Mouse (Mus musculus): ENCODE results near the gene Gm4792. TPM values are rescaled to one million over a fixed set of nuclear protein-coding genes. Genes with fewer than 3 reads are reported as not detected.

Gm4792 gene
- polyA plus RNA-seq, 1 experiment from 2014 or later: 0.23 TPM

- ATAC-seq (no peak), DNase-seq (ENCODE audit: low spot score) (no peak)
- no peaks in the 10 kb centered on the region for H3K27me3 ChIP-seq (replicated peaks; ENCODE audit: control insufficient read depth, insufficient read depth, low read length)
- H3K27ac ChIP-seq (ENCODE audit: low read depth, low read length): no peak overlapping the region
- no peaks in the 10 kb centered on the region for H3K36me3 ChIP-seq (ENCODE audit: control insufficient read depth, insufficient read depth, low read length)
- no peak overlapping the region for H3K9ac ChIP-seq (ENCODE audit: low read length)
- H3K4me2 ChIP-seq (ENCODE audit: low read length): no peak overlapping the region
- no peaks in the 10 kb centered on the region for H3K9me3 ChIP-seq (replicated peaks; ENCODE audit: control insufficient read depth, low read length)
- WGBS: 91% methylated on average over 6 of the region's 6 CpGs
- H3K4me3 ChIP-seq (ENCODE audit: low read depth, low read length): no peak overlapping the region
- no peaks in the 10 kb centered on the region for H3K4me1 ChIP-seq (ENCODE audit: control insufficient read depth, insufficient read depth, low read length)
These were observed 37.6 kb upstream of the Gm4792 start for GRCm38 (mm10) chr10:94336071-94336470.

GRCm38 (mm10) chr10:94335047-94335446 is 36.5 kb upstream of the Gm4792 start:
- Histone ChIP-seq H3K4me1 (ENCODE audit: control insufficient read depth, insufficient read depth, low read length) (no peaks in the 10 kb centered on the region; the same call in 1 of the 2 replicates), H3K4me2 (ENCODE audit: low read length) (no peak overlapping the region), H3K9me3 (replicated peaks; ENCODE audit: control insufficient read depth, low read length) (no peaks in the 10 kb centered on the region), H3K4me3 (ENCODE audit: low read depth, low read length) (no peak overlapping the region), H3K27ac (ENCODE audit: low read depth, low read length) (no peak overlapping the region), H3K9ac (ENCODE audit: low read length) (no peak overlapping the region), H3K36me3 (ENCODE audit: control insufficient read depth, insufficient read depth, low read length) (no peaks in the 10 kb centered on the region), H3K27me3 (replicated peaks; ENCODE audit: control insufficient read depth, insufficient read depth, low read length) (no peaks in the 10 kb centered on the region)
- ATAC-seq (no peak), DNase-seq (ENCODE audit: low spot score) (no peak)
- WGBS: 90% methylated on average over 10 of the region's 10 CpGs

GRCm38 (mm10) chr10:94333328-94333727 is 34.8 kb upstream of the Gm4792 start:
- H3K4me1 ChIP-seq (ENCODE audit: control insufficient read depth, insufficient read depth, low read length): peaks cover 4% of the 10 kb centered on the region; the same call in 1 of the 2 replicates
- WGBS: 90% methylated on average over 8 of the region's 8 CpGs
- no peaks in the 10 kb centered on the region for H3K27me3 ChIP-seq (replicated peaks; ENCODE audit: control insufficient read depth, insufficient read depth, low read length)
- DNase-seq (ENCODE audit: low spot score): no peak
- H3K4me3 ChIP-seq (ENCODE audit: low read depth, low read length): no peak overlapping the region
- H3K9me3 ChIP-seq (replicated peaks; ENCODE audit: control insufficient read depth, low read length): no peaks in the 10 kb centered on the region
- no peak overlapping the region for H3K27ac ChIP-seq (ENCODE audit: low read depth, low read length)
- H3K9ac ChIP-seq (ENCODE audit: low read length): no peak overlapping the region
- H3K4me2 ChIP-seq (ENCODE audit: low read length): no peak overlapping the region
- no peaks in the 10 kb centered on the region for H3K36me3 ChIP-seq (ENCODE audit: control insufficient read depth, insufficient read depth, low read length)
- no peak for ATAC-seq

DNA sequence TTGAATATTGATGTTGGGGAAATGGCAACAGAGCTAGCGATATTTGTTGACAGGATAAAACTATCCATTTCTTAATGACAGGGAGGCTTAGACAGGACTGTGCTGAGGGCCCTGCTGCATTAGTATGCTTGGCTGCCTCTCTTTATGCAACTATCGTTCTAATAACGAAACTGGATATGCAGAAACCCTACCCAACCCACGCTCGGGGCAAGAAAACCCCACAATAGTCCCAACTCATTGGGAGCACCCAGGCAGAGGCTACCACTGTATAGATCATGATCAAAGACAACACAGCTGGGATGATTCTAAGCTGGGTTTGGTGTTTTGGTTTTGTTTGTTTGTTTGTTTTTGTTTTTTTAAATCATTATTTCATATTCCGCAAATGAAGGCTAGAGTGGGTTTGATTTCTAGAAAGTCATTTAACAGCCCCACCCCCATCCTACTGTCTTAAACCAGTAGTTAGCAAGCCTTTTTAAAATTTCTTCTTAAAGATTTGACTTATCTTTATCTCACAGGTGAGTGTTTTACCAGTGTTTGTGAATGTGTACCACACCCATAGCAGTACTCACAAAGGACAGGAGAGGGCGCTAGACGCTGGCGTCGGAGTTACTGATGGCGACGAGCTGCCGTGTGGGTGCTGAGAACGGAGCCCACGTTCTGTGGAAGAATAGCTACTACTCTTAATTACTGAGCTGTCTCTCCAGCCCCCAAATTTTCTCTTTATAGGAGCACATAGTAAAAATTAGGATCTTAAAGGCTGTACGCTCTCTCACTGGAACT is 34.0 kb upstream of the Gm4792 start:
- DNase-seq (ENCODE audit: low spot score) (no peak), ATAC-seq (no peak)
- Histone ChIP-seq H3K27ac (ENCODE audit: low read depth, low read length) (no peak overlapping the region), H3K4me2 (ENCODE audit: low read length) (no peak overlapping the region), H3K36me3 (ENCODE audit: control insufficient read depth, insufficient read depth, low read length) (no peaks in the 10 kb centered on the region), H3K4me1 (ENCODE audit: control insufficient read depth, insufficient read depth, low read length) (peaks cover 4% of the 10 kb centered on the region; the same call in 1 of the 2 replicates), H3K4me3 (ENCODE audit: low read depth, low read length) (no peak overlapping the region), H3K9me3 (replicated peaks; ENCODE audit: control insufficient read depth, low read length) (no peaks in the 10 kb centered on the region), H3K27me3 (replicated peaks; ENCODE audit: control insufficient read depth, insufficient read depth, low read length) (no peaks in the 10 kb centered on the region), H3K9ac (ENCODE audit: low read length) (no peak overlapping the region)
- 75% methylated on average over 16 of the region's 16 CpGs for WGBS

GRCm38 (mm10) chr10:94329962-94330361 is 31.5 kb upstream of the Gm4792 start:
- Histone ChIP-seq H3K9ac (ENCODE audit: low read length) (no peak overlapping the region), H3K27ac (ENCODE audit: low read depth, low read length) (no peak overlapping the region), H3K27me3 (replicated peaks; ENCODE audit: control insufficient read depth, insufficient read depth, low read length) (no peaks in the 10 kb centered on the region), H3K4me1 (ENCODE audit: control insufficient read depth, insufficient read depth, low read length) (peaks cover 4% of the 10 kb centered on the region; the same call in 1 of the 2 replicates), H3K4me2 (ENCODE audit: low read length) (no peak overlapping the region), H3K4me3 (ENCODE audit: low read depth, low read length) (no peak overlapping the region), H3K36me3 (ENCODE audit: control insufficient read depth, insufficient read depth, low read length) (no peaks in the 10 kb centered on the region), H3K9me3 (replicated peaks; ENCODE audit: control insufficient read depth, low read length) (no peaks in the 10 kb centered on the region)
- DNase-seq (ENCODE audit: low spot score): peak; percentile 75
- peak; percentile 79 for ATAC-seq
- 25% methylated on average over 5 of the region's 5 CpGs for WGBS

- Histone ChIP-seq H3K4me1 (ENCODE audit: control insufficient read depth, insufficient read depth, low read length) (no peaks in the 10 kb centered on the region), H3K4me2 (ENCODE audit: low read length) (no peak overlapping the region), H3K36me3 (ENCODE audit: control insufficient read depth, insufficient read depth, low read length) (no peaks in the 10 kb centered on the region), H3K9me3 (replicated peaks; ENCODE audit: control insufficient read depth, low read length) (no peaks in the 10 kb centered on the region), H3K27me3 (replicated peaks; ENCODE audit: control insufficient read depth, insufficient read depth, low read length) (0 out of 2 replicates have a peak, but pooled peaks cover 3% of the 10 kb centered on the region), H3K9ac (ENCODE audit: low read length) (no peak overlapping the region), H3K27ac (ENCODE audit: low read depth, low read length) (no peak overlapping the region), H3K4me3 (ENCODE audit: low read depth, low read length) (no peak overlapping the region)
- 32% methylated on average over 4 of the region's 4 CpGs for WGBS
- DNase-seq (ENCODE audit: low spot score) (no peak), ATAC-seq (no peak)
These were observed 20.1 kb upstream of the Gm4792 start for GRCm38 (mm10) chr10:94318574-94318973.

DNA sequence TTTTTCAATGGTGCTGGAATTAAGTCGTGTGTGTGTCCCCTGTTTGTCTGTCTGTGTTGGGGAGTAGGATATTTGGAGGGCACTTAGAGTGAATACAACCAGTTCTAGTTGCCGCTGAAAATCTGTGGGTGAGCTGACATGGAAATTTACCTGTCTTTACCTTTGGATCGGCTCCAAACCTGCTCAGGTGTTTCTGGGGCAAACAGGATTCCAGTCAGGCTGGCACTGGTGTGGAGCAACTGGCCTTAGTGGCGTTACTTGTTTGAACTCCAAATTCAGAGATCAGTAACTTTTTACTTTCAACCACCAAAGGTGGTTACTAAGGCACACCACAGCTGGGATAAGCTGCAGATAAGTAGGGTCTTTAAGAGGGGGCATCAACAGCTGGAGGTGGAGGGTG is 14.6 kb upstream of the Gm4792 start:
- H3K9me3 ChIP-seq (replicated peaks; ENCODE audit: control insufficient read depth, low read length): no peaks in the 10 kb centered on the region
- DNase-seq (ENCODE audit: low spot score): no peak
- H3K27me3 ChIP-seq (replicated peaks; ENCODE audit: control insufficient read depth, insufficient read depth, low read length): peaks cover 14% of the 10 kb centered on the region; the same call in 1 of the 2 replicates
- H3K4me3 ChIP-seq (ENCODE audit: low read depth, low read length): no peak overlapping the region
- no peaks in the 10 kb centered on the region for H3K36me3 ChIP-seq (ENCODE audit: control insufficient read depth, insufficient read depth, low read length)
- 87% methylated on average over 4 of the region's 4 CpGs for WGBS
- H3K9ac ChIP-seq (ENCODE audit: low read length): no peak overlapping the region
- no peak overlapping the region for H3K4me2 ChIP-seq (ENCODE audit: low read length)
- no peak for ATAC-seq
- no peak overlapping the region for H3K27ac ChIP-seq (ENCODE audit: low read depth, low read length)
- H3K4me1 ChIP-seq (ENCODE audit: control insufficient read depth, insufficient read depth, low read length): peaks cover 8% of the 10 kb centered on the region; the same call in 1 of the 2 replicates

- Histone ChIP-seq H3K27ac (ENCODE audit: low read depth, low read length) (no peak overlapping the region), H3K27me3 (replicated peaks; ENCODE audit: control insufficient read depth, insufficient read depth, low read length) (peaks cover 14% of the 10 kb centered on the region; the same call in 1 of the 2 replicates), H3K36me3 (ENCODE audit: control insufficient read depth, insufficient read depth, low read length) (no peaks in the 10 kb centered on the region), H3K9ac (ENCODE audit: low read length) (peak overlapping the region; percentile 57), H3K4me3 (ENCODE audit: low read depth, low read length) (peak overlapping the region; percentile 45), H3K4me1 (ENCODE audit: control insufficient read depth, insufficient read depth, low read length) (peaks cover 8% of the 10 kb centered on the region; the same call in 1 of the 2 replicates), H3K9me3 (replicated peaks; ENCODE audit: control insufficient read depth, low read length) (no peaks in the 10 kb centered on the region), H3K4me2 (ENCODE audit: low read length) (peak overlapping the region; percentile 93)
- WGBS: under 1% methylated on average over 45 of the region's 45 CpGs
- ATAC-seq: peak; percentile 63
- DNase-seq (ENCODE audit: low spot score): peak; percentile 35
These were observed 13.7 kb upstream of the Gm4792 start for GRCm38 (mm10) chr10:94312007-94312715.

All from forebrain, embryonic 14.5 days (tissue).